Mouse (Mus musculus) bone marrow macrophage, adult 2 months (primary cell): Measurements from ENCODE around the gene Yif1a.

ENCODE experiments used
- CTCF ChIP-seq: IDR thresholded peaks from 2 replicates; pipeline ENCODE4 v1.5.1; 2012; ENCODE audit warnings: low read depth, mild to moderate bottlenecking, low read length, moderate library complexity
- POLR2A ChIP-seq: IDR thresholded peaks from 2 replicates; pipeline ENCODE4 v1.6.1; 2012; ENCODE audit warnings: mild to moderate bottlenecking, low read depth, low read length, borderline replicate concordance

DNA sequence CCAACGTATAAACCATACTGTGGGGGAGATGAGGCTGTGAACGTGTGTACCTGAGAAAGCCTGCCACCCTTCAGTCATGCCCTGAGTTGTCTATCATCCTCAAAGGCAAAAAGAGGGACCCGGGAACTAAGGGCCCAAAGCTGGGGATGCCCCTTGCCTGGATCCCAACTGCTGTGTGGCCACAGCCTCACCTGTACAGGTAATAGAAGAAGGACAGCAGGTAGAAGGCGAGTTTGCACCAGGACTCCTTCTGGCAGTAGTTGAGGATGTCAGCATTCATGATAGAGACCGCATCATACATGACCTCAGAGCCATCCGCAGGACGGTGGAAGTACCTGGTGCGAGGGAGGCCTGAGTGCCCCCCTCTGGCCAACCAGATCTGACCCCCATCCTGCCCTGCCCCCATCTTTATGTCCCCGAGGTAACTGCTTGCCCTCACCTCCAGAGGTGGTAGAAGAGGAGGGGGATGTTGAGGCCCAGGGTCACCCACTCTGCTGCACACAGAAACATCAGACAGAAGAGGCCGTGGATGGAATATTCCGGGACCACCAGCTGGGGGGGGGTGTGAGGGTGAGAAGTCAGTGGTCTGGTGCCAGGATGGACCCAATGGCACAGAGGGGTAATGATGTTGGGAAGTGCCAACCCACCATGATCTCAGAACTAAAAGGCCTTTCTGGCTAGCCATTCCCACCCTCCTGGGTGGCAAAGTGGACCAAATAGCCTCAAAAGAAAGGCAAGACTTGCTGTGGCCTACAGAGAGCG lies 5.3 kb downstream of the Yif1a start:
- TF ChIP-seq POLR2A, result no peak
- TF ChIP-seq CTCF, result no peak
